ENCODE assay signal across 21 mouse cellular contexts in genomic region chr1:148246661-148247060, GRCm38 (mm10).
DNase-seq lines count a peak whose midpoint lies in the region; ATAC-seq and TF ChIP-seq lines count a peak whose summit lies in the region.
"Had no signal": no experiment of that assay in that cellular context is flagged by ENCODE, and none has a peak within 500 bp of the region (broad histone marks: within the 10 kb centered on the region; RNA-seq: fewer than 3 reads in every experiment).

No protein-coding gene starts in this region.

- TF ChIP-seq POLR2A in brain, embryonic 14.5 days (IDR thresholded peaks at IDR 0.05; ENCODE audit: borderline replicate concordance, extremely low read depth, insufficient read depth, insufficient read length, poor library complexity, severe bottlenecking): no peak

- ATAC-seq in forebrain, embryonic 14.5 days: no peak
- no peak for ATAC-seq in forebrain, embryonic 11.5 days (replicated peaks; ENCODE audit: low FRiP score)
- ATAC-seq: forebrain, embryonic 16.5 days; intestine, embryonic 15.5 days had no signal

- peak; percentile 17 for DNase-seq in cerebellum, adult 11-12 months
- no peak for DNase-seq in cerebellum, postnatal 4 days (ENCODE audit: low spot score in 2 of 2)
- DNase-seq in forebrain, embryonic 14.5 days (ENCODE audit: low spot score): peak; percentile 40
- DNase-seq in forebrain, embryonic 11.5 days (ENCODE audit: low spot score): no peak
- DNase-seq in brain, embryonic 14.5 days (ENCODE audit: low read depth): peak; percentile 55
- DNase-seq in cerebellum, postnatal 14 days: peak; percentile 15 to 71
- no peak for DNase-seq in right cerebral cortex, postnatal 10 days (ENCODE audit: low spot score in 2 of 2)
- no peak for DNase-seq in embryo, embryonic 11 days
- DNase-seq: adrenal gland, postnatal 14 days; gastrocnemius, postnatal 10 days; heart, adult 18-20 months; heart, postnatal 10 days; heart, postnatal 4 days; kidney, adult 18-20 months had no signal

- no peaks in the 10 kb centered on the region for H3K9me3 ChIP-seq in forebrain, embryonic 14.5 days (replicated peaks; ENCODE audit: control insufficient read depth, low read length)
- H3K9me3 ChIP-seq in forebrain, embryonic 11.5 days (ENCODE audit: control insufficient read depth, low read length): no peaks in the 10 kb centered on the region
- H3K9me3 ChIP-seq: embryonic facial prominence, embryonic 15.5 days; forebrain, embryonic 10.5 days; heart, embryonic 10.5 days; hindbrain, embryonic 12.5 days; intestine, embryonic 15.5 days had no signal

- H3K9ac ChIP-seq in forebrain, embryonic 14.5 days (ENCODE audit: low read length): no peak overlapping the region
- no peak overlapping the region for H3K9ac ChIP-seq in forebrain, embryonic 11.5 days (ENCODE audit: low read length)
- H3K9ac ChIP-seq: embryonic facial prominence, embryonic 15.5 days; hindbrain, embryonic 12.5 days; intestine, embryonic 15.5 days had no signal

- no peaks in the 10 kb centered on the region for H3K4me1 ChIP-seq in forebrain, embryonic 14.5 days (ENCODE audit: control insufficient read depth, insufficient read depth, low read length)
- no peaks in the 10 kb centered on the region for H3K4me1 ChIP-seq in forebrain, embryonic 11.5 days (replicated peaks; ENCODE audit: control insufficient read depth, insufficient read depth, low read length)
- H3K4me1 ChIP-seq: embryonic facial prominence, embryonic 15.5 days; forebrain, embryonic 10.5 days; heart, embryonic 10.5 days; hindbrain, embryonic 12.5 days; intestine, embryonic 15.5 days had no signal

- no peaks in the 10 kb centered on the region for H3K27me3 ChIP-seq in forebrain, embryonic 14.5 days (replicated peaks; ENCODE audit: control insufficient read depth, insufficient read depth, low read length)
- H3K27me3 ChIP-seq in forebrain, embryonic 11.5 days (ENCODE audit: control insufficient read depth, insufficient read depth, low read length): no peaks in the 10 kb centered on the region
- H3K27me3 ChIP-seq: embryonic facial prominence, embryonic 15.5 days; hindbrain, embryonic 12.5 days; intestine, embryonic 15.5 days had no signal

- no peak overlapping the region for H3K4me3 ChIP-seq in forebrain, embryonic 14.5 days (ENCODE audit: low read depth, low read length)
- H3K4me3 ChIP-seq in forebrain, embryonic 11.5 days (ENCODE audit: low read depth, low read length): no peak overlapping the region
- H3K4me3 ChIP-seq: embryonic facial prominence, embryonic 15.5 days; erythroblast, embryonic 14.5 days; forebrain, embryonic 10.5 days; heart, embryonic 10.5 days; hindbrain, embryonic 12.5 days; intestine, embryonic 15.5 days had no signal

- H3K27ac ChIP-seq in forebrain, embryonic 14.5 days (ENCODE audit: low read depth, low read length): no peak overlapping the region
- no peak overlapping the region for H3K27ac ChIP-seq in forebrain, embryonic 11.5 days (ENCODE audit: low read depth, low read length)
- H3K27ac ChIP-seq: embryonic facial prominence, embryonic 15.5 days; forebrain, embryonic 10.5 days; heart, embryonic 10.5 days; hindbrain, embryonic 12.5 days; intestine, embryonic 15.5 days had no signal

- no peaks in the 10 kb centered on the region for H3K36me3 ChIP-seq in forebrain, embryonic 14.5 days (ENCODE audit: control insufficient read depth, insufficient read depth, low read length)
- H3K36me3 ChIP-seq in forebrain, embryonic 11.5 days (ENCODE audit: control insufficient read depth, insufficient read depth, low read length): no peaks in the 10 kb centered on the region
- H3K36me3 ChIP-seq: embryonic facial prominence, embryonic 15.5 days; forebrain, embryonic 10.5 days; heart, embryonic 10.5 days; hindbrain, embryonic 12.5 days; intestine, embryonic 15.5 days had no signal

- WGBS in forebrain, embryonic 14.5 days: 52% methylated on average over 2 of the region's 2 CpGs
- WGBS in forebrain, embryonic 11.5 days: 80% methylated on average over 2 of the region's 2 CpGs

- TF ChIP-seq CTCF in brain, embryonic 14.5 days (IDR thresholded peaks at IDR 0.05; ENCODE audit: borderline replicate concordance, extremely low read depth, insufficient read depth, insufficient read length): no peak

- H3K4me2 ChIP-seq in forebrain, embryonic 14.5 days (ENCODE audit: low read length): no peak overlapping the region
- no peak overlapping the region for H3K4me2 ChIP-seq in forebrain, embryonic 11.5 days (ENCODE audit: low read depth, low read length, severe bottlenecking)
- H3K4me2 ChIP-seq: embryonic facial prominence, embryonic 15.5 days; hindbrain, embryonic 12.5 days; intestine, embryonic 15.5 days had no signal

Comparison
In these comparisons a context has a peak if more than half of its experiments do, and no peak if none do; other contexts are left out.
1. DNase-seq: peak in cerebellum, adult 11-12 months (single experiment), forebrain, embryonic 14.5 days (single experiment), brain, embryonic 14.5 days (single experiment) and cerebellum, postnatal 14 days (2 of 2); none in cerebellum, postnatal 4 days (0 of 2), forebrain, embryonic 11.5 days (single experiment), right cerebral cortex, postnatal 10 days (0 of 2) and embryo, embryonic 11 days (single experiment).